Mouse (Mus musculus): ENCODE data around the gene Kcnmb4. TPM values are rescaled to one million over a fixed set of nuclear protein-coding genes. Genes with fewer than 3 reads are reported as not detected.

Gene Kcnmb4
- polyA plus RNA-seq, 2 experiments = 0.14 to 0.22 TPM

DNA sequence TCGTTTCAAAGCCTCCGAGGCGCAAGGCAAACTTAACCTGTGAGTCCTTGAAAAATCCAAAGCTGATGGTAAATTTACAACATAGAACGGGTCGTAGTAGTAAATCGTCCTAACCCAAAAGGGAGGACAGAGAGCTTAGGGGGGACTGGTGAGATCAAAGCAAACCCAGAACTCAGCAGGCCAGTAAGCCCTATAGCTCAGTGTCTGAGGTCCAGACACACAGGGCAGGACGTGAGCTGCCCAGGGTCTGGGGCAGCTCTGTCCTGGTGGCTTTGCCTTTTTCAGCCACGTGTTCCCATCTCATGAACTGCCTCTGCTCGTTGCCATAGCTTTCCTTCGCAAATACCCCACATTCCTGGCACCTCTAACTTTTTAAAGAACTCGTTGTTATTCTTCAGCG is 75.7 kb downstream of the Kcnmb4 start:
- Histone ChIP-seq H3K4me2 (ENCODE audit: low read depth) (no peak overlapping the region), H3K9me3 (ENCODE audit: control insufficient read depth, low read length) (no peaks in the 10 kb centered on the region), H3K4me1 (replicated peaks; ENCODE audit: control insufficient read depth in 2 of 2, insufficient read depth in 2 of 2, low read length in 1 of 2) (no peaks in the 10 kb centered on the region; a peak in 1 of 4 replicates), H3K4me3 (ENCODE audit: insufficient read depth in 1 of 2, low read depth in 2 of 2, low read length in 2 of 2) (no peak overlapping the region), H3K36me3 (replicated peaks; ENCODE audit: control insufficient read depth, insufficient read depth, low read depth) (no peaks in the 10 kb centered on the region), H3K27ac (no peak overlapping the region), H3K9ac (replicated peaks) (no peak overlapping the region), H3K27me3 (ENCODE audit: control insufficient read depth, insufficient read depth, low read length) (no peaks in the 10 kb centered on the region)
- TF ChIP-seq CTCF (IDR thresholded peaks at IDR 0.05; ENCODE audit: low read depth) = no peak
- no peak for TF ChIP-seq EP300 (IDR thresholded peaks at IDR 0.05; ENCODE audit: low read depth)
- no peak for DNase-seq (ENCODE audit: low read depth in 3 of 3, low spot score in 3 of 3)
- no peak for ATAC-seq (ENCODE audit: insufficient read depth)
- 47% methylated on average over 12 of the region's 12 CpGs for WGBS (ENCODE audit: insufficient replicate concordance)

DNA sequence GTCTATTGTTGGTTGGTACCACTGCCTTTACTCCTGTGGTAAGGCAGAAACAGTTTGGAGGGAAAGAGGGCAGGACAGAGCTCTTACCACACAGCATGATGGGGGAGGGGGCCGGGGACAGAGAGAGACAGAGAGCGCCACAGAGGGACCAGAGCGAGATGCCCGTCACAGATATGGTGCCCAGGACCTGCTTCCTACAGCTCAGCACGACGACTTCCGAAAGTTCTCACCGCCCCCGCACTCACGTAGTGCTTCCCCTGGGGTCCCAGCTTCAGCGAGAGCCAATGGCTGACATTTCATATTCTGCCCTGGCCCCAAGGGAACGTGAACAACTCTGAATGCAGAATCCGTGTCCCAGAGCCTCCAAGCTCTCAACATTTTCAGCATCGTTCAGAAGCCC is 76.1 kb downstream of the Kcnmb4 start:
- TF ChIP-seq EP300 (IDR thresholded peaks at IDR 0.05; ENCODE audit: low read depth) = no peak
- TF ChIP-seq CTCF (IDR thresholded peaks at IDR 0.05; ENCODE audit: low read depth) = no peak
- Histone ChIP-seq H3K4me3 (ENCODE audit: insufficient read depth in 1 of 2, low read depth in 2 of 2, low read length in 2 of 2) (no peak overlapping the region), H3K27me3 (ENCODE audit: control insufficient read depth, insufficient read depth, low read length) (no peaks in the 10 kb centered on the region)

GRCm38 (mm10) chr10:116396966-116397365 is 76.7 kb downstream of the Kcnmb4 start:
- Histone ChIP-seq H3K9ac (replicated peaks) (no peak overlapping the region), H3K27ac (no peak overlapping the region), H3K4me2 (ENCODE audit: low read depth) (no peak overlapping the region), H3K27me3 (ENCODE audit: control insufficient read depth, insufficient read depth, low read length) (no peaks in the 10 kb centered on the region), H3K4me3 (ENCODE audit: insufficient read depth in 1 of 2, low read depth in 2 of 2, low read length in 2 of 2) (no peak overlapping the region), H3K36me3 (replicated peaks; ENCODE audit: control insufficient read depth, insufficient read depth, low read depth) (no peaks in the 10 kb centered on the region), H3K4me1 (replicated peaks; ENCODE audit: control insufficient read depth in 2 of 2, insufficient read depth in 2 of 2, low read length in 1 of 2) (no peaks in the 10 kb centered on the region; a peak in 1 of 4 replicates), H3K9me3 (ENCODE audit: control insufficient read depth, low read length) (no peaks in the 10 kb centered on the region)
- WGBS (ENCODE audit: insufficient replicate concordance) = 74% methylated on average over 13 of the region's 13 CpGs
- TF ChIP-seq EP300 (IDR thresholded peaks at IDR 0.05; ENCODE audit: low read depth) = no peak
- TF ChIP-seq CTCF (IDR thresholded peaks at IDR 0.05; ENCODE audit: low read depth) = no peak
- DNase-seq (ENCODE audit: low read depth in 3 of 3, low spot score in 3 of 3) (no peak), ATAC-seq (ENCODE audit: insufficient read depth) (no peak)

More for the DNA sequence above, 76.1 kb downstream of the Kcnmb4 start:
- Histone ChIP-seq H3K4me1 (replicated peaks; ENCODE audit: control insufficient read depth in 2 of 2, insufficient read depth in 2 of 2, low read length in 1 of 2) (no peaks in the 10 kb centered on the region; a peak in 1 of 4 replicates), H3K9ac (replicated peaks) (no peak overlapping the region), H3K36me3 (replicated peaks; ENCODE audit: control insufficient read depth, insufficient read depth, low read depth) (no peaks in the 10 kb centered on the region), H3K27ac (no peak overlapping the region), H3K4me2 (ENCODE audit: low read depth) (no peak overlapping the region), H3K9me3 (ENCODE audit: control insufficient read depth, low read length) (no peaks in the 10 kb centered on the region)
- ATAC-seq (ENCODE audit: insufficient read depth) = no peak
- WGBS (ENCODE audit: insufficient replicate concordance) = 20% methylated on average over 14 of the region's 14 CpGs
- DNase-seq (ENCODE audit: low read depth in 3 of 3, low spot score in 3 of 3) = no peak

GRCm38 (mm10) chr10:116396279-116396678 is 77.4 kb downstream of the Kcnmb4 start:
- Histone ChIP-seq H3K9me3 (ENCODE audit: control insufficient read depth, low read length) (no peaks in the 10 kb centered on the region), H3K27ac (no peak overlapping the region), H3K4me1 (replicated peaks; ENCODE audit: control insufficient read depth in 2 of 2, insufficient read depth in 2 of 2, low read length in 1 of 2) (no peaks in the 10 kb centered on the region; a peak in 1 of 4 replicates), H3K4me2 (ENCODE audit: low read depth) (no peak overlapping the region), H3K4me3 (ENCODE audit: insufficient read depth in 1 of 2, low read depth in 2 of 2, low read length in 2 of 2) (no peak overlapping the region), H3K36me3 (replicated peaks; ENCODE audit: control insufficient read depth, insufficient read depth, low read depth) (no peaks in the 10 kb centered on the region), H3K27me3 (ENCODE audit: control insufficient read depth, insufficient read depth, low read length) (no peaks in the 10 kb centered on the region), H3K9ac (replicated peaks) (no peak overlapping the region)
- 65% methylated on average over 5 of the region's 5 CpGs for WGBS (ENCODE audit: insufficient replicate concordance)
- DNase-seq (ENCODE audit: low read depth in 3 of 3, low spot score in 3 of 3) (no peak), ATAC-seq (ENCODE audit: insufficient read depth) (no peak)
- TF ChIP-seq EP300 (IDR thresholded peaks at IDR 0.05; ENCODE audit: low read depth) (no peak), CTCF (IDR thresholded peaks at IDR 0.05; ENCODE audit: low read depth) (no peak)

DNA sequence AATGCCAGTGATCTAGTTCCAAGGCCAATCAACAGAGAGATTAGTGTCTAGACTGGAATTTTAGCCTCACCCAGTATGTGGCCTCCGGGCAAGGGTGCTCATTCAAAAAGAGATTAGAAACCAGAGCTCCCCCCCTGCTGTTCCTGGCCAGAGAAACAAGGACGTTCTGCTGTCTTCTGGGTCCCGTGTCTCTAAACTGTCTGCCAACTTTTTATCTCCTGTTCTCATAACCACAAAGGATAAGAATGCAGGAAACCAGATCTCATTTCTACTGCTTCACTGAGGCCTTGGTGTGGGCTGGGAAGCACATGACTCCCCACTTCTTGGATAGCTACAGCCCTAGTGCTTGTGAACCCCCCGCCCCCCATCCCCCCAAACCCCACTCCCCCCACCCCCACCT is 79.1 kb downstream of the Kcnmb4 start:
- H3K9ac ChIP-seq (replicated peaks) = no peak overlapping the region
- no peak for TF ChIP-seq EP300 (IDR thresholded peaks at IDR 0.05; ENCODE audit: low read depth)
- no peaks in the 10 kb centered on the region for H3K36me3 ChIP-seq (replicated peaks; ENCODE audit: control insufficient read depth, insufficient read depth, low read depth)
- H3K27me3 ChIP-seq (ENCODE audit: control insufficient read depth, insufficient read depth, low read length) = no peaks in the 10 kb centered on the region
- DNase-seq (ENCODE audit: low read depth in 3 of 3, low spot score in 3 of 3) (no peak), ATAC-seq (ENCODE audit: insufficient read depth) (peak; percentile 23; the same call in 1 of the 2 replicates)
- H3K9me3 ChIP-seq (ENCODE audit: control insufficient read depth, low read length) = no peaks in the 10 kb centered on the region
- no peaks in the 10 kb centered on the region; a peak in 1 of 4 replicates for H3K4me1 ChIP-seq (replicated peaks; ENCODE audit: control insufficient read depth in 2 of 2, insufficient read depth in 2 of 2, low read length in 1 of 2)
- WGBS (ENCODE audit: insufficient replicate concordance) = 12% methylated on average over 4 of the region's 4 CpGs
- no peak overlapping the region for H3K27ac ChIP-seq
- no peak overlapping the region for H3K4me3 ChIP-seq (ENCODE audit: insufficient read depth in 1 of 2, low read depth in 2 of 2, low read length in 2 of 2)
- H3K4me2 ChIP-seq (ENCODE audit: low read depth) = no peak overlapping the region

Measured in liver, embryonic 14.5 days (tissue).